Mouse (Mus musculus): ENCODE data around the gene Ctdsp2.

DNA sequence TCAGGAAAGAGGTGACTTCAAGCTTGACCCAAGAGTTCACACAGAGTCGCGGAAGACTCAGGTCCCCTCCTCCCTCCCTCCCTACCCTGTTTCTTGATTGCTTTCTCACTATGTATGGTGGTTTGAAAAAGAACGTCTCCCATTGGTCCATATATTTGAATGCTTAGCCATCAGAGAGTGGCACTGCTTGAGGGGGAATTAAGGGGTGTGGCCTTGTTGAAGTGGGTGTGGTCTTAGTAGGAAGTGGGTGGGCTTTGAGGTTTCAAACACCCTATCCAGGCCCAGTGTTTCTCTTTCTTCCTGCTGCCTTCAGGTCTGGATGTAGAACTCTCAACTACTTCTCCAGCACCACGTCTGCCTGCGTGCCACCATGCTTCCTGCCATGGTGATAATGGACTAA lies 33.0 kb upstream of the Ctdsp2 start:
- TF ChIP-seq CTCF (IDR thresholded peaks at IDR 0.05; ENCODE audit: low read depth), result no peak
- no peak for TF ChIP-seq EP300 (IDR thresholded peaks at IDR 0.05; ENCODE audit: low read depth)
